Mouse (Mus musculus): ENCODE data around the gene Cnfn. TPM values are rescaled to one million over a fixed set of nuclear protein-coding genes. Genes with fewer than 3 reads are reported as not detected.

Gene Cnfn
- polyA plus RNA-seq, 1 experiment from 2014 or later: 1,223 TPM

- H3K27ac ChIP-seq (ENCODE audit: low read length): no peak overlapping the region
- H3K4me3 ChIP-seq (replicated peaks; ENCODE audit: low read length): no peak overlapping the region
- H3K36me3 ChIP-seq (ENCODE audit: control insufficient read depth, insufficient read depth, low read length): peaks cover 23% of the 10 kb centered on the region; the same call in 1 of the 2 replicates
- no peak overlapping the region for H3K4me2 ChIP-seq (ENCODE audit: low read depth, low read length)
- no peak for ATAC-seq (ENCODE audit: insufficient read depth, low FRiP score)
- H3K9ac ChIP-seq (ENCODE audit: low read length): no peak overlapping the region
- H3K27me3 ChIP-seq (ENCODE audit: control insufficient read depth, insufficient read depth, low read length): no peaks in the 10 kb centered on the region
- H3K4me1 ChIP-seq (ENCODE audit: control insufficient read depth, insufficient read depth, low read length): peaks cover 14% of the 10 kb centered on the region
- 89% methylated on average over 13 of the region's 13 CpGs for WGBS
- H3K9me3 ChIP-seq (replicated peaks; ENCODE audit: control insufficient read depth, low read length): no peaks in the 10 kb centered on the region
Observed at GRCm38 (mm10) chr7:25384318-25384717, 14.8 kb upstream of the Cnfn start.

GRCm38 (mm10) chr7:25383891-25384290 is 14.4 kb upstream of the Cnfn start:
- no peaks in the 10 kb centered on the region for H3K9me3 ChIP-seq (replicated peaks; ENCODE audit: control insufficient read depth, low read length)

GRCm38 (mm10) chr7:25383385-25383784 is 13.9 kb upstream of the Cnfn start:
- Histone ChIP-seq H3K27ac (ENCODE audit: low read length) (no peak overlapping the region), H3K4me2 (ENCODE audit: low read depth, low read length) (no peak overlapping the region), H3K4me3 (replicated peaks; ENCODE audit: low read length) (no peak overlapping the region), H3K36me3 (ENCODE audit: control insufficient read depth, insufficient read depth, low read length) (peaks cover 20% of the 10 kb centered on the region; the same call in 1 of the 2 replicates), H3K27me3 (ENCODE audit: control insufficient read depth, insufficient read depth, low read length) (no peaks in the 10 kb centered on the region), H3K9ac (ENCODE audit: low read length) (no peak overlapping the region), H3K4me1 (ENCODE audit: control insufficient read depth, insufficient read depth, low read length) (peaks cover 16% of the 10 kb centered on the region), H3K9me3 (replicated peaks; ENCODE audit: control insufficient read depth, low read length) (no peaks in the 10 kb centered on the region)
- WGBS: 92% methylated on average over 7 of the region's 7 CpGs
- no peak for ATAC-seq (ENCODE audit: insufficient read depth, low FRiP score)

More at GRCm38 (mm10) chr7:25383891-25384290, 14.4 kb upstream of the Cnfn start:
- ATAC-seq (ENCODE audit: insufficient read depth, low FRiP score): no peak
- H3K4me1 ChIP-seq (ENCODE audit: control insufficient read depth, insufficient read depth, low read length): peaks cover 16% of the 10 kb centered on the region
- 71% methylated on average over 4 of the region's 4 CpGs for WGBS
- H3K4me3 ChIP-seq (replicated peaks; ENCODE audit: low read length): no peak overlapping the region
- no peak overlapping the region for H3K4me2 ChIP-seq (ENCODE audit: low read depth, low read length)
- H3K27ac ChIP-seq (ENCODE audit: low read length): no peak overlapping the region
- no peaks in the 10 kb centered on the region for H3K27me3 ChIP-seq (ENCODE audit: control insufficient read depth, insufficient read depth, low read length)
- peaks cover 23% of the 10 kb centered on the region; the same call in 1 of the 2 replicates for H3K36me3 ChIP-seq (ENCODE audit: control insufficient read depth, insufficient read depth, low read length)
- H3K9ac ChIP-seq (ENCODE audit: low read length): no peak overlapping the region

GRCm38 (mm10) chr7:25382541-25382940 is 13.0 kb upstream of the Cnfn start:
- peaks cover 16% of the 10 kb centered on the region for H3K4me1 ChIP-seq (ENCODE audit: control insufficient read depth, insufficient read depth, low read length)
- ATAC-seq (ENCODE audit: insufficient read depth, low FRiP score): no peak
- H3K9ac ChIP-seq (ENCODE audit: low read length): no peak overlapping the region
- no peak overlapping the region for H3K27ac ChIP-seq (ENCODE audit: low read length)
- no peak overlapping the region for H3K4me2 ChIP-seq (ENCODE audit: low read depth, low read length)
- H3K9me3 ChIP-seq (replicated peaks; ENCODE audit: control insufficient read depth, low read length): no peaks in the 10 kb centered on the region
- H3K4me3 ChIP-seq (replicated peaks; ENCODE audit: low read length): no peak overlapping the region
- no peaks in the 10 kb centered on the region for H3K27me3 ChIP-seq (ENCODE audit: control insufficient read depth, insufficient read depth, low read length)
- peaks cover 14% of the 10 kb centered on the region; the same call in 1 of the 2 replicates for H3K36me3 ChIP-seq (ENCODE audit: control insufficient read depth, insufficient read depth, low read length)

GRCm38 (mm10) chr7:25381284-25381680 is 11.8 kb upstream of the Cnfn start:
- no peak overlapping the region for H3K4me3 ChIP-seq (replicated peaks; ENCODE audit: low read length)
- H3K27me3 ChIP-seq (ENCODE audit: control insufficient read depth, insufficient read depth, low read length): no peaks in the 10 kb centered on the region
- peaks cover 19% of the 10 kb centered on the region for H3K4me1 ChIP-seq (ENCODE audit: control insufficient read depth, insufficient read depth, low read length)
- H3K36me3 ChIP-seq (ENCODE audit: control insufficient read depth, insufficient read depth, low read length): peaks cover 14% of the 10 kb centered on the region; the same call in 1 of the 2 replicates
- no peak overlapping the region for H3K9ac ChIP-seq (ENCODE audit: low read length)
- 69% methylated on average over 3 of the region's 3 CpGs for WGBS
- no peaks in the 10 kb centered on the region for H3K9me3 ChIP-seq (replicated peaks; ENCODE audit: control insufficient read depth, low read length)
- no peak for ATAC-seq (ENCODE audit: insufficient read depth, low FRiP score)
- H3K27ac ChIP-seq (ENCODE audit: low read length): no peak overlapping the region
- H3K4me2 ChIP-seq (ENCODE audit: low read depth, low read length): no peak overlapping the region

- Histone ChIP-seq H3K27me3 (ENCODE audit: control insufficient read depth, insufficient read depth, low read length) (no peaks in the 10 kb centered on the region), H3K4me1 (ENCODE audit: control insufficient read depth, insufficient read depth, low read length) (peaks cover 12% of the 10 kb centered on the region), H3K9ac (ENCODE audit: low read length) (peak overlapping the region; percentile 65; the same call in 1 of the 2 replicates), H3K4me3 (replicated peaks; ENCODE audit: low read length) (no peak overlapping the region), H3K4me2 (ENCODE audit: low read depth, low read length) (peak overlapping the region; percentile 85), H3K36me3 (ENCODE audit: control insufficient read depth, insufficient read depth, low read length) (peaks cover 14% of the 10 kb centered on the region; the same call in 1 of the 2 replicates), H3K9me3 (replicated peaks; ENCODE audit: control insufficient read depth, low read length) (no peaks in the 10 kb centered on the region), H3K27ac (ENCODE audit: low read length) (no peak overlapping the region)
- WGBS: 64% methylated on average over 18 of the region's 18 CpGs
- ATAC-seq (ENCODE audit: insufficient read depth, low FRiP score): no peak
Observed at GRCm38 (mm10) chr7:25380392-25381283, 11.1 kb upstream of the Cnfn start.

- H3K36me3 ChIP-seq (ENCODE audit: control insufficient read depth, insufficient read depth, low read length): peaks cover 11% of the 10 kb centered on the region; the same call in 1 of the 2 replicates
- H3K27ac ChIP-seq (ENCODE audit: low read length): peak overlapping the region; percentile 4
- peak; percentile 62; the same call in 1 of the 2 replicates for ATAC-seq (ENCODE audit: insufficient read depth, low FRiP score)
- peak overlapping the region; percentile 40 for H3K4me3 ChIP-seq (replicated peaks; ENCODE audit: low read length)
- H3K4me2 ChIP-seq (ENCODE audit: low read depth, low read length): peak overlapping the region; percentile 85
- no peaks in the 10 kb centered on the region for H3K27me3 ChIP-seq (ENCODE audit: control insufficient read depth, insufficient read depth, low read length)
- peak overlapping the region; percentile 65 for H3K9ac ChIP-seq (ENCODE audit: low read length)
- H3K4me1 ChIP-seq (ENCODE audit: control insufficient read depth, insufficient read depth, low read length): peaks cover 9% of the 10 kb centered on the region; the same call in 1 of the 2 replicates
- 2% methylated on average over 40 of the region's 42 CpGs for WGBS
- H3K9me3 ChIP-seq (replicated peaks; ENCODE audit: control insufficient read depth, low read length): no peaks in the 10 kb centered on the region
Observed at GRCm38 (mm10) chr7:25379551-25380351, 10.2 kb upstream of the Cnfn start.

- H3K9me3 ChIP-seq (replicated peaks; ENCODE audit: control insufficient read depth, low read length): no peaks in the 10 kb centered on the region
- no peak overlapping the region; the same call in 1 of the 2 replicates for H3K27ac ChIP-seq (ENCODE audit: low read length)
- no peak overlapping the region for H3K4me3 ChIP-seq (replicated peaks; ENCODE audit: low read length)
- H3K27me3 ChIP-seq (ENCODE audit: control insufficient read depth, insufficient read depth, low read length): no peaks in the 10 kb centered on the region
- 79% methylated on average over 13 of the region's 13 CpGs for WGBS
- peaks cover 7% of the 10 kb centered on the region; the same call in 1 of the 2 replicates for H3K36me3 ChIP-seq (ENCODE audit: control insufficient read depth, insufficient read depth, low read length)
- peaks cover 9% of the 10 kb centered on the region; the same call in 1 of the 2 replicates for H3K4me1 ChIP-seq (ENCODE audit: control insufficient read depth, insufficient read depth, low read length)
- no peak overlapping the region for H3K4me2 ChIP-seq (ENCODE audit: low read depth, low read length)
- H3K9ac ChIP-seq (ENCODE audit: low read length): no peak overlapping the region
- no peak for ATAC-seq (ENCODE audit: insufficient read depth, low FRiP score)
Observed at GRCm38 (mm10) chr7:25378181-25379100, 8.9 kb upstream of the Cnfn start.
